Mouse (Mus musculus): ENCODE data around the gene Adam22.
A peak's percentile ranks its signal among the peaks of the same experiment; 100 is the strongest.

The Adam22 gene

DNA sequence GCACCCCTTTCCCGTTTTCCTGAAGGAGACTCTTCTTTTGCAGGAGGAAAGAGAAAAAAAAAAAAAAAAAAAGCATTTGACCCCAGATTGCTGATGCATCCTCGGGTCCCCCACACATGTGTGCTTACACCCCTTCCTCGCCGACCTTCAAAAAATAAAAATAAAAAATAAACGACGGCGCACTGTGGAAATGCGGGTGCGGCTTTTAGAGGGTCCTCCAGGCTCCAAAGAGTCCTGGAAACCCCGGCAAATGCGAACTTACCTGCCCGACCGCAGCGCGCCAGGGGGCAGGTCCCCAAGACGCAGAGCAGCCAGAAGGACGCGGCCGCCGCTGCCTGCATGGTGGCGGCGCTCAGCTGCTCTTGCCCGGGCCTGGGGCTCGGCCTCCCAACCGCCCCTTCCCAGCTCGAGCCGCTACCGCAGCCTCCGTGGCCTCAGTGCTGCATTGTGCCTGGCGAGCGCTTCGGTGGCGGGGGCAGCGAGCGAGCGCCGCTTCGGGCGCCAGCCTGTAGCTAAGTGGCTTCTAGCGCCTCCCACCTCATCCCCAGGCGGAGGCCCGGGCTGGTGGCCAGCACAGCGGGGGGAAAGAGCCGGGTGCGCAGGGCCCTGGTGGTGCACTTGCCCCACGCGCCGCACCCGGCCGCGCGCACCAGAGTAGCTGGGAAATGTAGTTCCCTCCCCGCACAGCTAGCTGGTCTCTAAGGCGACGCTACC lies at the start of gene Adam22:
Gene Adam22, minus strand, starts transcription at position 547 of the 714 bp plus-strand sequence.
- peak; percentile 8 to 9 for DNase-seq (ENCODE audit: low spot score in 2 of 2)

GRCm38 (mm10) chr5:8417443-8417842 lies 49.5 kb upstream of the Adam22 start:
- no peak for DNase-seq (ENCODE audit: low spot score in 2 of 2)

DNA sequence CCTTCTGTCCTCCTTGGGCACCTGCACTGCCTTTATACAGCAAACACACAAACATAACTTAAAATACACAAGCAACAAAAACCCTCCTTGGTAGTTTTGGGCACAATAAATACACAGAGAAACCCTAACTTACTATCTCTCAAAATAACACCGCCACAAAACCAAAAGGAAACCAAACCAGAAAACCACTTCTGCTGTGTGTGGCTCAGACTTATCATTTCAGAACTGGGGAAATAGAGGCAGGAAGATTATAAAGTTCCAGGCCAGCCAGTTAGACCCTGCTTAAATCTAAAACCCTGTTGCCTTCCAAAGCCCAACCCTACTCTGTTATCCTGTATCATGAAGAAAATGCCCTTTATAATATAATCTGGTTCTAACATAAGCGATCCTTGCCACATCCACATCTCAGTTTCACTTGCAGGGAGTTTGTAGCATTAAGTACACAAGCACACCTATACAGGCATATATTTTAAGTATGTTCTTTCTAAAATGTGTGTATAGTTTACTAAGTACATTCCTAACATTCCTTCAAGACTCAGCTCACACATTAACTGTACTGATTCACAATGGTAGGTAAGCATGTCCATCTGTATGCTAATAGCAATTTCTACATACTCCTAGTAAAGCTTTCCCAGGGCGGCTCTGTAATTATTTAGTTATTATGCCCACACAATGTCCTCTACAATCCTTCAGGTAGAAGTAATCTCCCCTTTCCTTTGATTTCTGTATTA lies 48.9 kb upstream of the Adam22 start:
- no peak for DNase-seq (ENCODE audit: low spot score in 2 of 2)

DNA sequence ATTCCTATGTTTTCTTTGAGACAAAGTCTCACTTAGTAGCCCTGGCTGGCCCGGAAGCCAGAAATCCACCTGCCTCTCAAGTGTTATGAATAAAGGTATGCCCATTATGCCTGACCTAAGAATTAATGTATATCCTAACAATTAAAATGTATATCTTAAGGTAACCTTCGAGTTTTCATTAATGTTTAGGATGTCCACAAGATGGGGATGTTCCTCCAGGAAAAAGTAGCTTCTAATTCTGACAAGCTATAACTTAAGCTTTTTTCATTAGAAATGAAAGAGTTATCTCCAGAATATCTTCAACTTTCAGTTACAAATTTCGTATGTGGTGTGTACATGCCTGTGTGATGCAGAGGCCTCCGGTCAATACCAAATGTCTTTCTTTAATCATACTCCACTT lies 40.8 kb upstream of the Adam22 start:
- no peak for DNase-seq (ENCODE audit: low spot score in 2 of 2)

DNA sequence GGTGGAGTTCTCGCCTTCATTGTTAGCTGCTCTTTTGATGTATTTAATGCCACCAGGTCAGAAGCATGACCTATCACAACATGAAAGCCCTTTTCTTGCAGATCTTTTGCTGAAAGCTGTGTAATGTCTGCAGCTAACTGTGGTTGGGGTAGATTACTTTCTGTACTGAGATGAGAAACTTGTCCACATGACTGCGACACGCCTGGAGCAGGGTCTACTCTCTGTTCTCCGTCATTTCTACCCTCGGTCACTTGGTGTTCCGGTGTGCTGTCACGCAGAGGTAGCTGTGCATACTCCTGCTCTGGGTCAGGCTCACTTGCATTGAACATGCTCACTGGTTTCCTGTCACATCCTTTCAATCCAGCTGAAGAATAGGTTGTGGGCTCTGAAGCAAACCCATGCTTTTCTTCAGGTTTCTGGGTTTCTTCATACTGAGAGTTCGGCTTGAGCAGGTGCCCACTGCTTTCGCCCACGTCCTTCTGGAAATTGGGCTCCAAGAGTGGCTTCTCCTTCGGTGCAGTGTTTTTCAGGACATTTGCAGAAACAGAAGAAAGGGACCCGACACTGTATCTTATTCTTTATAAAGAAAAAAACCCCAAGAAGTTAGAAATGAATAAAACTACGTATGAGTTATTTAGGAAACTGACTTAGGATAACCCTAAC lies 29.8 kb upstream of the Adam22 start:
- no peak for DNase-seq (ENCODE audit: low spot score in 2 of 2)

DNA sequence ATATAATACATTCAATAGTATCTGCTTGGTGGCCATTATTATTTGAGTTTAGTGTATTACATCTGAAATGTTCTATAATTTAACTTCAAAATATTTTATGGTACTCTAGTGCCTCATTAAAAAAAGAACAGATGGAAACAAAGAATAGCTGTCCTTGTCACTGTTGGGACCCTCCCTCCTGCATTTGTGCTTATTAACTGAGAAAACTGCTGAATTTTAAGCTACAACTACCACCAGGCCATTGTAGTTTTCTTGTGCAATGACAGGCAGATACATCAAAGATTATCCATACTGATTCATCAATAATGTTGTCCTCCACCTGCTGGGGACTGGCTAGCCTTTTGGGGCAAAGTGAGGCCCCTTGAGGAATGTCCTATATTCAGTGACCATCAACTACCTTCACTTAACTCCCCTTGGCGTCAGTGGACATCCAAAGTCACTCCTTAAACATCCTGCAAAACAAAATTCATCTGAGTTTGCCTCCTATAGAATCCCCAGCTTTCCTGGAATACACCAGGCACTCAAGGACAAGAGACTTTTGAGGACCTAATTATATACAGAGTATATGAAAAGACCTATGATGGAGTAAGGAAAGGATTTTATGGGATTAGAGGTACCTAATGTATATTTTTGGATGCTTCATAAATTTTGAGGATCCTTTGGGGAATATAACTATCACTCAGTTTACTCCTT lies 26.1 kb upstream of the Adam22 start:
- no peak for DNase-seq (ENCODE audit: low spot score in 2 of 2)

DNA sequence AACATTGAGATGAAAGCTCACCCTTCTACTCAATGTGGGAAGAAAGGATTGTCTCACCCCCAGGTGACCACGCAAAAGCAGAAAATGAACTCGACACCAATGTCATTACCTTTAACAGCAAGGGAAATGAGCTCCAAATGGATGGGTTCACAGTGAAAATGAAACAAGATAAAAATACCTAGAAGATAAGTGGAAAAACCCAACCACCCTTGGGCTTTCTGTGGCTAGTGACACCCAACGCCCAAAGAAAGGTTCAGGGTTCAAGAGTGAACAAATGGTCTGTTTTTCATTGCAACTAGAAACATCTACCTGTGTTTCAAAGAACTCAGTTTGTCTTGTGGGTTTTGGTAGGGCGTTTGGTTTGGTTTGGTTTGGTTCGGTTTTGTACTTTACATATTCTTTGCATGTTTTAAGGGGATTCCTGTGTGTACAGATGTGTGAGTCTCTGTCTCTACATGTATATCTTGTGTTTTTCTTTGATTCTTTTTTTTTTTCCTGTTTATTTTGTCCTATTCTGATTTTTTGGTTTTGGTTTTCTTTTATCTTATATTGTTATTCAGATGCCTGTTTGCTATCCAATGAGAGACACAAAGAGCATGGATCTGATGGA lies 6.4 kb upstream of the Adam22 start:
- DNase-seq (ENCODE audit: low spot score in 2 of 2): no peak

GRCm38 (mm10) chr5:8373415-8373814 lies 5.5 kb upstream of the Adam22 start:
- DNase-seq (ENCODE audit: low spot score in 2 of 2): no peak

- DNase-seq (ENCODE audit: low spot score in 2 of 2): no peak
These were observed 821 bp upstream of the Adam22 start for GRCm38 (mm10) chr5:8368781-8369180.

GRCm38 (mm10) chr5:8368328-8368692 lies 350 bp upstream of the Adam22 start:
- DNase-seq (ENCODE audit: low spot score in 2 of 2): no peak

GRCm38 (mm10) chr5:8366771-8367613 lies 968 bp downstream of the Adam22 start:
- no peak for DNase-seq (ENCODE audit: low spot score in 2 of 2)

DNA sequence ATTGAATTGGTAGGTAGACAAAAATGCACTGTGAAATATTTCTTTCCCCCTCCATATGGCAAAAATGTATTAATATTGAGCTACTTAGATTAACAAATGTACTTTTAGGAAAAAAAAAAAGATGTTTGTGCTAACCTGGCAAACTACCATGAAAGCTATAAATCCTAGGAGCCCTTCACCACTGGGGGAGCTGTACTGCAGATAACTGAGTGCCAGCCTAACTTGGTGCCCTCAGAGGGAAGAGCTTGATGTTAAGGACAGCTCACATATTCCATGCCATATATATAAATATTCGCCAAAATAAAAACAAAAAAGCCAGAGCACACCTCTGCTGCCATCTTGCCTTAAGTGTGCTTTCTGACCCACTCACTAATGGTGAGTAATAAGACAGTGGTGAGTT lies 5.6 kb downstream of the Adam22 start:
- no peak for DNase-seq (ENCODE audit: low spot score in 2 of 2)

DNA sequence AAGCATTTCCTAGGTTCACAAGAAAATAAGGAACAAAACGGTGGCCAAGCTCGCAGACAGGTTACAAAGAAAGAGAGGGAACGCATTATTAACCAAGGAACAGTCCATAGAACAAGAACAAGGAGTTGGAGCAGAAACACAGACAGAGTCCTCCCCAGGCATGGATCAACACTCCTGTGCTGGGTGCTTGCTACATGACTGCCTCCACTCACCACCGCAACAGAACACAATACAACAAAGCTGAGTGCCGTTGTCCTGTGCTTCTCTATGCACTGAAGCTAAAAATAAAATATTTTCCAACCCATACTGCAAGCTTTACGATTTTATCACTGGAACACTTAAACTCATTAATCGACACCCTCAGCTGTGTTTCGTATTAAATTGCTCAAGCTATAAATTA lies 10.3 kb downstream of the Adam22 start:
- no peak for DNase-seq (ENCODE audit: low spot score in 2 of 2)

GRCm38 (mm10) chr5:8356885-8357651 lies 10.9 kb downstream of the Adam22 start:
- DNase-seq (ENCODE audit: low spot score in 2 of 2): peak in 1 of 2 experiments; percentile 5

GRCm38 (mm10) chr5:8356326-8356725 lies 11.6 kb downstream of the Adam22 start:
- DNase-seq (ENCODE audit: low spot score in 2 of 2): no peak

GRCm38 (mm10) chr5:8349557-8349956 lies 18.4 kb downstream of the Adam22 start:
- DNase-seq (ENCODE audit: low spot score in 2 of 2): no peak

- DNase-seq (ENCODE audit: low spot score in 2 of 2): no peak
These were observed 21.6 kb downstream of the Adam22 start for GRCm38 (mm10) chr5:8346329-8346728.

DNA sequence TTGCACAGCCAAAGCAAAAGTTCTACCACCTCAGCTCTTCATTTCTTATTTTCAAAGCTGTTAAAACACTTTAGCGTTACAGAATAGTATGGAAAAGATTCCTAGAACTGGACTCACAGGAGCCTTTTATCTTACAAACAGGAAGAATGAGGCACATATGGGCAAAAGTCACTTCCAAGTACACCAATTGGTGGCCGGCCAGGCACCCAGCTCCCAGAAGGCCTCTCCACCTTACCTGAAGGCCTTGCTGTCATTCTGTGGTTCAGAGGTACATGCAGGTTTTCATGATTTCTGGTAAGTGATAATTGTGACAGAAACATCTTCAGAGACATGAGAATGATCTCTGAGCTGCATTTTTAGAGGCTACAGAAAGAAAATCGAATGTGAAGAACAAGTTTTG lies 24.7 kb downstream of the Adam22 start:
- DNase-seq (ENCODE audit: low spot score in 2 of 2): no peak

GRCm38 (mm10) chr5:8341676-8342075 lies 26.3 kb downstream of the Adam22 start:
- no peak for DNase-seq (ENCODE audit: low spot score in 2 of 2)

DNA sequence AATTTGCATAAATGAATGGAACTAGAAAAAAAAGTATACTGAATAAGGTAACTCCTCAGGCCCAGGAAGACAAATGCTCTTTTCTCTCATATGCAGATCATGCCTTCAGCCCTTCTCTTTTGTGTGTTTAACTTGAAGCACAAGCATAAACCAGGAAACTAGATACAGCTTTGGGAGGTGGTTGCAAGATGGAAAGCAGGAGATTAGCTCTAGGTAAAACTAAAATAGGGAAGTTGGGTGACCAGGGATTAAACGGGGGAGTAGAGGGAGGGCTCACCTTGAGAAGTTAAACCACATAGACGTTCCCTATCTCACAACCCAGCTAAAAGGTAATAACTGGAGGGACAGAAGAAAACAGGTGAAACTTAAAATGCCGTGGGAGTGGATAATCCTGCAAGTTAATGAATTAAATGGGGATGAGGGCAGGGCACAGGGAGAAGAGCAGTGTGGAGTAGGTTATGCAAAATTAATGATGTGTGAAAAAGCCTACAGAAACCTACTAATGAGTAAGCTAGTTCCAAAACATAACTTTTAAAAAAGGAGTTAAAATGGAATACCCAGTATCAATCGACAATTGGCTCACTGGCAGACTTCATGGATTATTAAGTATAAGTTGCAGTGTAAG lies 40.2 kb downstream of the Adam22 start:
- no peak for DNase-seq (ENCODE audit: low spot score in 2 of 2)

All from spleen, postnatal 36 days (tissue).